Mouse (Mus musculus) ES-E14 (cell line): ENCODE measurements around the gene Astn2.

ENCODE experiments used
- MAFK ChIP-seq: IDR thresholded peaks from 2 replicates; pipeline ENCODE4 v1.6.1; 2014; ENCODE audit warnings: mild to moderate bottlenecking, low read depth, low read length, inconsistent platforms; ENCODE audit not compliant: insufficient read depth
- ZNF384 ChIP-seq: IDR thresholded peaks from 2 replicates; pipeline ENCODE4 v1.6.1; 2012; ENCODE audit warnings: low read depth, low read length, inconsistent platforms

DNA sequence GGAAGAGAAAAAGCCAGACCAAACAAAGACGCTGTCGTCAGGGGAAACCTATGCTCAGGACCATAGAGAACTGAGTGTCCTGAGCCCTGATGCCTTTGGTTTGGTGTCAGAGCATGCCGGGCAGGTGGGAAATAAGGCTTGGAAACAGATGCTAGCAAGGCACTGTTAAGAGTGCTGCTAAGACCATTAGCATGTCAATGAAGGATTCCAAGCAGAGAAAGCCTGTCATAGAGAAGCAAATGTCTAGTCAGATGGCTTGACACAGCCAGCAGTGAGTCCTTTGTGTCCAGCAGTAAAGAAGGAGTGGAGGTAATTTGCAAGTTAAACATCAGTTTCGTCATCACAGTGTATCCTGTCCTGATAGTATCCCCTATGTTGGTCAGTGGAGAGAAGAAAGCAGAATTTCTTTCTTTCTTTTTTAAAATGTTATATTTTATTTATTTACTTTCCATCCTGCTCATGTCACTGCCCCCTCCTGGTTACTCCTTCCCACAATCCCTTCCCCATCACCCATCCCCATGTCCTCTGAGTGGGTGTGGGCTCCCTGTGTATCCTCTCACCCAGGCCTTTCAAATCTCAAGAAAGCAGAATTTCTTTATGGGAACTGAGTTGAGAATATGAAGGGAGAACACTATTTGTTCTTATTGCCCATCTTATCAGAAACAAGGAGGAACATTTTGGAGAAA, 73.7 kb downstream of the Astn2 start:
- TF ChIP-seq ZNF384 (no peak), MAFK (no peak)
